Mouse (Mus musculus): ENCODE results near the gene Zbtb21. TPM values are rescaled to one million over a fixed set of nuclear protein-coding genes. Genes with fewer than 3 reads are reported as not detected.
"Not testable (repeated sequence)": the region's sequence is repeated elsewhere in the genome, so short reads cannot be mapped to it uniquely, and the experiment has no call there.

Zbtb21 gene
- 7.6 and 7.7 TPM in 2 replicates for polyA plus RNA-seq (2015; fragmentation: Nextera tagmentation; extraction: Ambion mirVana)

- peak; percentile 94 for DNase-seq (ENCODE audit: low spot score)
These were observed at the start of gene Zbtb21, which contains the start of gene C2cd2 for GRCm38 (mm10) chr16:97962151-97962948. Zbtb21 (minus strand) TSS chr16:97962622. C2cd2 (minus strand) TSS chr16:97962598.

DNA sequence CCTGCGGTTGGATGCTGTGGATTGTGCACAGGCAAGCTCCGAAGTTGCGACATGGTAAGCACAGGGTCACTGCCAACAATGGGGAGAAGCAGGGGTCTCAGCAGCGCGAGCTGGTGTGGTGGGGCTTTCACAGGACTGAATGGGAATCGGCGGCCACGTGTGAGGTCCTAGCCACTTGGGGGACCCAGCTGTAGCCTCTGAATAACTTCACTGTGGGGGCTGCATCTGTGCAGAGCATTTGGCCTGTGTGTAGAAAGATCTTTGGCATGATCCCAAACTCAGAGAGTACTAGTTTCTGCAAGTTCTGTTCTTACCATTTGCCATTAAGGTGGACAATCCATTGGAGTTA lies 34.9 kb upstream of the Zbtb21 start:
- DNase-seq (ENCODE audit: low spot score): not testable (repeated sequence)

GRCm38 (mm10) chr16:97996616-97997382 lies 34.4 kb upstream of the Zbtb21 start, which contains the start of gene B230307C23Rik:
B230307C23Rik (plus strand) TSS chr16:97997315.
- peak; percentile 91 for DNase-seq (ENCODE audit: low spot score)

GRCm38 (mm10) chr16:97995849-97996615 lies 33.6 kb upstream of the Zbtb21 start:
- DNase-seq (ENCODE audit: low spot score): no peak

GRCm38 (mm10) chr16:97992477-97992876 lies 30.1 kb upstream of the Zbtb21 start:
- not testable (repeated sequence) for DNase-seq (ENCODE audit: low spot score)

- DNase-seq (ENCODE audit: low spot score): no peak
These were observed 29.1 kb upstream of the Zbtb21 start for GRCm38 (mm10) chr16:97991517-97991916.

DNA sequence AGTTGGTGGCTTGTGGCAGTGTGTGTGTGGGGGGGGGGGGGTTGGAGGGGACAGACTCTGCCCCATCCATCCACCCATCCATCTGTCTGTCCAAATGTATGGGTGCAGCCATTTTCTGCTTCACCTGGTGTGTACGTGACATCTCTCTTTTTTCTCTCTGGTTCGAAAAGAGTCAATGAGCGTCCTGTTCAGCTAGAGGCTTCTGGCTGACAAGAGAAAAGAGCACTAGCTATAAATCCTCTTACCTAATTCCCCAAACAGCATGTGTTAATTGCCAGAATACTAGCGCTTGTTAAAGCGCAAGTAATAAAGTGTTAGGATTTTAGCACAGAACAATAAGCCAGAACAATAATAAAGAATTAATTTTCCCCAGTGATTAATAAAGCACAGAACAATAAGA lies 22.2 kb upstream of the Zbtb21 start:
- no peak for DNase-seq (ENCODE audit: low spot score)

DNA sequence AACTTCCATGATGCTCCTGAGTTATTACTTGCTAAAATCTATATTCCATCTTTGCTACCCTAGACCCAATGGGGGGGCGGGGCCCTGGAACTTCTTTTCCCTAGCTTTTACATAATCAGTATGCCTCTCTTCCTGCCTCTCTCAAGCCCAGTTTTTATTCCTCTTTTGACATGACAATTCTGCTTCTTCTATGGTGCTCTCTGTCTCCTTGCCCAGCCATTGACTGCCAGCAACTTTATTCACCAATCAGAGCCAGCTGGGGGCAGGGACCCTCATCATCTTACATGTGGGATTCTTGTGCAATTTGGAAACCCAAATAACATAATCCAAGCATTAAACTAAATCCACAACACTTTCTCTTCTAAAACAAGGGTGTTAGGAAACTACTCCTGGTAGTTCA lies 18.9 kb upstream of the Zbtb21 start:
- no peak for DNase-seq (ENCODE audit: low spot score)

- DNase-seq (ENCODE audit: low spot score): no peak
These were observed 15.3 kb upstream of the Zbtb21 start for GRCm38 (mm10) chr16:97977722-97978121.

GRCm38 (mm10) chr16:97977277-97977676 lies 14.9 kb upstream of the Zbtb21 start:
- DNase-seq (ENCODE audit: low spot score): no peak

GRCm38 (mm10) chr16:97963956-97964540 lies 1.6 kb upstream of the Zbtb21 start:
- peak; percentile 6 for DNase-seq (ENCODE audit: low spot score)

- no peak for DNase-seq (ENCODE audit: low spot score)
These were observed 856 bp downstream of the Zbtb21 start for GRCm38 (mm10) chr16:97961381-97962150.

DNA sequence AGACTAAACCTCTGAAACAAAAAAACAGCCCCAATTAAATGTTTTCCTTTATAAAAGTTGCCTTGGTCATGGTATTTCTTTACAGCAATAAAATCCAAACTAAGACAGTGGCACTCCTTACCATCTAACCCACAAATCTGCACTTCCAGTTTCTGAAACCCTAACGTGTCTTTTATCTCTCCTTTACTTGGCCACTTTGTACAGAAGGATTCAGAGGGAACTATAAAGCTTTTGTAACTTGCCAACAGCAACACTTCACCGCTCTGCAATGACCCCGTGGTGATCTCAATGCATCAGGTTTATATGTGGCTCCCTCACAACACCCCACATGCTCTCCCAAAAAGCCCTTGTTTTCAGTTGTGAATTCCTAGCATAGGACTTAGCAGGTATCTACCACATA lies 2.1 kb downstream of the Zbtb21 start:
- no peak for DNase-seq (ENCODE audit: low spot score)

DNA sequence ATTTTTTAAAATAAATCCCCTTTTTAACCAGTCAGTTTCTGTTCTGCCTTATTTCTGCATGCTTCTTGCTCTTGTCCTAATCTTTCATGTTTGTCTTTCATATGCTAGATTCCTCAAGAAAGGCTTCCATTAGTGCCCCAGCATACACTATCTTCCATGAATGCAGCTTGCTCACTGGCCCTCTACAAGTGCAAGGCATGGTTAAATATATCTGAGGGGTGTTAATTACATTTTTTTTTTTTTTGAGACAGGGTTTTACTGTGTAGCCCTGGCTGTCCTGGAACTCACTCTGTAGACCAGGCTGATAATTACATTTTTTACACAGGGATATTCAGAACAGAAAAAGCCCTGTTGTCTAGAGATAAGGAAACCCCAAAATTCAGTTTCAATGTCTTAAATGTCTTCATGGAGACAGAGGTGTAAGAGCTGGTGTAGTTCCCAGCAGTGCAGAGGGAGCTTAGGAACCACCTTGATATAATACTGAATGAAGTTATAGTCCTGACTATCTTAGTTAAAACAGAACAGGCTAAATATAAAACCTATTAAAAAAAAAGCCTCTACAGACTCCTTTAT lies 3.9 kb downstream of the Zbtb21 start:
- DNase-seq (ENCODE audit: low spot score): no peak

DNA sequence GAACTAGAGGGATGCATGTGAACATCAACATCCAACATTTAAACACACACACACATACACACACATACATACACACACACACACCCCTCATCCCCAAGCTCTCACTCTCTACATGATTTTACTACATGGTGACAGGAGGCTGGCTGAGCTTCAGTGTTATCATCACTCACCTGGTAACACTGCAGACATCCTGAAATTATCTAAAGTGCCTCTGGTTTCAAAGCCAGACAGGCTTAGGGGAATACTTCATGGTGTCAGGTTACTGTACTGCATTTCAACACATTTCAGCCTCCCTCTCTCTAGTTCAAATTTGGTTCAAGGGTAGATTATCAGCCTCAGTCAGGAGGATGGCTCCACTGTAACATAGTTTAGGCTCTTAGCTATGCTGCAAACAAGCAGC lies 4.8 kb downstream of the Zbtb21 start:
- DNase-seq (ENCODE audit: low spot score): no peak

DNA sequence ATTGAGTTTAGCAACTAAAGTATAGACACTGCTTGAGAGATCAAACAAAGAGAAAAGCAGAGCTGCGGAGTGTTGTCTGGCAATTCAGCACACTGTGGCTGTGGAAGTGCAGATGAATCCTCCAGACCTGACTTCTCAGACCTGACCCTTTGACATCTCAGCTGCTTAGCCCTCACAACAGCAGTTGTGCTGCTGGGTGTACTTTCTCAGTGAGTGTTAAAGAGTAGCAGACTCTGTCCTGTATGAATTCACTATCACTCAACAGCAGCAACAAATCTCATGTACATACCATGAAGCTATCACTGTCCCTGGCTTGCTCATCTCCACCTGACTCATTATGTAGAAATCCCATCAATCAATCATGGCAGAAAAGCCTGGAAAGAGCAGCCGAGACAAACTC lies 6.4 kb downstream of the Zbtb21 start:
- no peak for DNase-seq (ENCODE audit: low spot score)

DNA sequence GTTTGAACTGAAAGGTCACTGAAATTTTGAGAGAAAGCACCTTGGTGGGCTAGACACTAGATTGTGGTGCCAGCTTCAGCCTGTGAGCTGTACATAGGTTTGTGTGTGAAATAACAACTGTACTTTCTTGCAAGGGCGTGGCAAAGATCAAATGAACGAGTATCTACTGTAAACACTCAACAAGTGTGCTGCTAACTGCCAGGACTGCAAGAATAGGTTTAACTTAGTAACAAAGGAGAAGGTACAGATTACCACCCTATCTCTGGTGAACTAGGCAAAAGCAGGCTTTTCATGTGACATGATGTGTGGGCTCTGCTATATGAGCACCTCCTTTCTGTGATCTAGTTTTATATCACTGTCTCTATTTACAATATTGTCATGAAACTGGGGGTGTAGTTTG lies 9.1 kb downstream of the Zbtb21 start:
- no peak for DNase-seq (ENCODE audit: low spot score)

DNA sequence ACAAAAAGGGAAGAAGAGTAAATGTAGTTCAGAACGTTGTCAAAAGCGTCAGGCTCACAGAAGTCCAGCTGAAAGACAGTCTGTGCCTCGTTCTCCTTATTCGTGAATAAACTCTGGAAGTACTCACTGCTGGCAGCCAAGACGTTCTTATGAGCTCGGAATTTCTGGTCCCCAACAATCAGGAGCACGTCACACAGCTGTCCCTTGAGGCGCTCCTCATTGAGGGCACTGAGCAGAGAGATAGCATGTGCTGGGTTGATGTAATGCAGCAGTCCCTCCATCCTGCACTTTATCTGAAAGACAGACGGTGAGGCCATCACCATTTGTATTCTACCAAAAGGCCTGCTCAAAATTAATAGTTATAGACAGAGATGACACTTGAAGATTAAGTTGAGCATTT lies 9.6 kb downstream of the Zbtb21 start:
- no peak for DNase-seq (ENCODE audit: low spot score)

DNA sequence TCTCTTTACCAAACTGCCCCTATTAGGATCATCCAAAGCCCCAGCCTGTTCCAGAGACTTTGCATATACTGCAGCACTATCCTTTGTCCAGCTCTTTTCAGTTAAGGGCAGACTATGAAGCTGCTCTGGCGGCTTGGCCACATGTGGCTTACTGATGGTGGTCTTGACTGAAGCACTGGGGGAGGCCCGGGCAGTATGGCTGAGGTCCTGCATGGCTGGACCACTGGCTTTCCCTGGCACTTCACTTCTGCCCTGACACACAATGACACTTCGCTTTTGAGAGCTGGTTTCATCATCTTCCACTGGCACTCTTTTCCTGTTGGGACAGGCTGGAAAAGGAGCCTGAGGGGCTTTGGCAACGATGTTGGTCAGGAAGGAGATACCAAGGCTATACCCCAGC lies 10.1 kb downstream of the Zbtb21 start:
- DNase-seq (ENCODE audit: low spot score): no peak

GRCm38 (mm10) chr16:97950061-97950460 lies 12.4 kb downstream of the Zbtb21 start:
- DNase-seq (ENCODE audit: low spot score): no peak
